Mouse (Mus musculus) stomach, postnatal 0 days (tissue): ENCODE measurements at regions not wholly inside any gene's neighbourhood (a gene's known extent, or its start where the extent isn't known, plus 50 kb on each side); places are given as distances from the start of the nearest gene placed in this dataset.

Source experiments
- ATAC-seq: fragments of 200-750 bp; cut with Nextera tagmentation; 2 replicates; pipeline ENCODE4 v1.8.0; 2017; ENCODE audit not compliant: low FRiP score, low TSS enrichment
- DNase-seq: peaks from one replicate; pipeline ENCODE4 v3.0.0-alpha.2; 2016; ENCODE audit warnings: low spot score
- H3K27ac ChIP-seq: fragments of 300-500 bp; sonication (generic); replicated peaks from 2 replicates; pipeline ENCODE4 v1.5.1; 2014; ENCODE audit warnings: mild to moderate bottlenecking, control low read depth
- H3K27me3 ChIP-seq: fragments of 300-500 bp; sonication (generic); 2 replicates; pipeline ENCODE4 v1.6.1; 2014; ENCODE audit warnings: low read length; ENCODE audit not compliant: control insufficient read depth, insufficient read depth
- H3K36me3 ChIP-seq: fragments of 300-500 bp; sonication (generic); 2 replicates; pipeline ENCODE4 v1.6.1; 2014; ENCODE audit warnings: low read length, mixed read lengths; ENCODE audit not compliant: control insufficient read depth, insufficient read depth
- H3K4me1 ChIP-seq: fragments of 300-500 bp; sonication (generic); replicated peaks from 2 replicates; pipeline ENCODE4 v1.6.1; 2014; ENCODE audit warnings: antibody characterized with exemption; ENCODE audit not compliant: control insufficient read depth, insufficient read depth
- H3K4me2 ChIP-seq: fragments of 300-500 bp; sonication (generic); replicated peaks from 2 replicates; pipeline ENCODE4 v1.6.1; 2014; ENCODE audit warnings: low read depth, mild to moderate bottlenecking, control low read depth, moderate library complexity
- H3K4me3 ChIP-seq: fragments of 300-500 bp; sonication (generic); 2 replicates; pipeline ENCODE4 v1.5.1; 2014; ENCODE audit warnings: low read depth, low read length, control low read depth
- H3K9ac ChIP-seq: fragments of 300-500 bp; sonication (generic); 2 replicates; pipeline ENCODE4 v1.6.1; 2014; ENCODE audit warnings: mild to moderate bottlenecking, low read length, control low read depth, mixed read lengths
- H3K9me3 ChIP-seq: fragments of 300-500 bp; sonication (generic); 2 replicates; pipeline ENCODE4 v1.6.1; 2016; ENCODE audit warnings: low read length; ENCODE audit not compliant: control insufficient read depth
- CTCF ChIP-seq: IDR thresholded peaks from 2 replicates; pipeline ENCODE4 v1.5.1; 2016; ENCODE audit warnings: antibody characterized with exemption, low read depth, mild to moderate bottlenecking, moderate library complexity
- EP300 ChIP-seq: optimal IDR thresholded peaks from 2 replicates; pipeline ENCODE3; 2016; ENCODE audit warnings: antibody characterized with exemption
- WGBS: fragments of 180-500 bp; shearing (Covaris S2); extraction: QIAGEN DNeasy Blood & Tissue Kit; methylation state at CpG from one replicate; pipeline ENCODE4 v1.1.7; 2014; 5-methylcytosine and 5-hydroxymethylcytosine counted together

DNA sequence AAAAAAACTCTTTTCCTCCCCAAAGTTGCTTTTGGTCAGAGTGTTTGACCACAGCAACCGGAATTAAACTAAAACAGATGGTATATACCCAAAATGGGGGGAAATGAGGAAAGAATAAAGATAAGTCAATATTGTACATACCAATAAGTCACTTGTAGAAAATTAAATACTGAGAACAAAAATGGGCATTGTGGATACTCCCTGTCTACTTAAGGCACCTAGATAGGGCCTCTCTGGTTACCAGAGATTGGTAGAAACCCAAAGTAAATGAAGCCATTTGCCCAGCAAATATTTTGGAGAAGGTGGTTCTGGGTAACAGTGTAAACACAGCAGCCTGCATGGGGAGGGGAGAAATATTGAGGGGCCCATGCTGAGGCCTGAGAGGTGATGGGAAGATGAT, 237.3 kb downstream of the Wdr11 start:
- Histone ChIP-seq H3K4me1 (no peaks in the 10 kb centered on the region), H3K4me3 (no peak overlapping the region), H3K9me3 (no peaks in the 10 kb centered on the region), H3K9ac (no peak overlapping the region), H3K36me3 (no peaks in the 10 kb centered on the region), H3K4me2 (no peak overlapping the region), H3K27me3 (no peaks in the 10 kb centered on the region), H3K27ac (no peak overlapping the region)
- ATAC-seq, result no peak
- TF ChIP-seq CTCF (no peak), EP300 (no peak)
- DNase-seq, result no peak
- WGBS, result 66% methylated on average over 1 of the region's 1 CpGs

DNA sequence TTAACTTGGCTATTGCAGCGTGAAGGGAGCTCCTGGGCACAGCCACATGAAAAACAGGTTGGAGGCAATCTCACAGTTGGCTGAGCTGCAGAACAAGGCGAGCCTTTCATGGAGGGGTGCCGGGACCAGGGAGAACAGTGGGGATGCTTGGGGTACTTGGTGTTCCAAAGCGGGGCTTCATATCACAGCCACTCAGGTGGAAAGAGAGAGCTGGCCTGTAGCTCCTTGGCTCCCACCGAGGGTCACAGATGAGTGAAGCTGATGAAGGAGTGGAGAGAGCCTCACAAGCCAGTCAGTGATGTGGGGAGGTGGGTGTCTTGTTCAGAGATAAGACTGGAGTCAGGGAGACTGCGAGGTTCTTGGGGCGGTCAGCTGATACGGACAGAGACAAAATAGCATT, 241.2 kb downstream of the Wdr11 start:
- Histone ChIP-seq H3K27ac (no peak overlapping the region), H3K4me2 (no peak overlapping the region), H3K4me3 (no peak overlapping the region), H3K36me3 (no peaks in the 10 kb centered on the region), H3K9me3 (no peaks in the 10 kb centered on the region), H3K4me1 (no peaks in the 10 kb centered on the region), H3K27me3 (no peaks in the 10 kb centered on the region), H3K9ac (no peak overlapping the region)
- 88% methylated on average over 8 of the region's 8 CpGs for WGBS
- no peak for DNase-seq
- ATAC-seq, result no peak
- TF ChIP-seq EP300 (no peak), CTCF (no peak)

DNA sequence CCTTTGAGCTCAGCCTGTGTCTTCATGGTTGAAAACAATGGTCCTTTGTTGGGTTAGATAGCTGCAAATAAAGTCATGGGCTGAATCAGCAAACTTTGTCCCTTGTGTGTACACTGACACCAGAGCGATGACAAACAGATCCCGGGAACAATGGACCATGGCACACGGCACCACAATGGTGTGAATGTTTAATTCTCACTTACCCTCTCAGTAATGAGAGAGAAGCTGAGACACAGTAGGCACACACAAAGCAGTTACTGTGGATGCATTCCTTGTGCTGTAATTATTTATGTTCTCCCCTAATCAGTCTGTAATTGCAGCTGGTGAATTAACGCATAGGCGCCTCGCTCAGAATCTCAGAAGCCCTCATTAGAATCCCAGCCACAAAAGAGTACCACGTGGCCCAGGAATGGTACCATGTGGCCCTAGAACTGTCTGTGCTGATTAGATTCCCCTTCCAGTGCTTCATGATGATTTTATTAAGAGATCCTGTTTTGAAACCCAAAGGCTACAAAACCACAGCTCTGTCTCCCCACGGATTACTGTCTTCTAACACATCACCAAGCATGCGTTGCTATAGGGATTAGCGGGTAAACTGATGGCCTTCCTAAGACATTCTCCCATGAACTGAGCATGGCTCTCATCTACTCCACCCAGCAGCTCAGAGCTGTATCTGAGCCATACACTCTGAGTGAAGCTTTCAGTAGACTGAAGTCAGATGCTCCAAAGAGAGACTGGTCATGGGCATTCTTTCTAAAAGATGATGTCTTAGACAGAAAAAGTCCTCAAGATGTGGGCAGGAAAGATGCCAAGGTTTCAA, 250.8 kb downstream of the Wdr11 start:
- no peaks in the 10 kb centered on the region for H3K9me3 ChIP-seq
- no peak overlapping the region for H3K9ac ChIP-seq
- no peak overlapping the region for H3K4me2 ChIP-seq
- no peaks in the 10 kb centered on the region for H3K4me1 ChIP-seq
- no peak overlapping the region for H3K27ac ChIP-seq
- WGBS, result 72% methylated on average over 10 of the region's 10 CpGs
- DNase-seq, result no peak
- no peak overlapping the region for H3K4me3 ChIP-seq
- H3K27me3 ChIP-seq, result no peaks in the 10 kb centered on the region
- no peaks in the 10 kb centered on the region for H3K36me3 ChIP-seq
- ATAC-seq, result no peak
- TF ChIP-seq EP300, result no peak
- TF ChIP-seq CTCF, result no peak

DNA sequence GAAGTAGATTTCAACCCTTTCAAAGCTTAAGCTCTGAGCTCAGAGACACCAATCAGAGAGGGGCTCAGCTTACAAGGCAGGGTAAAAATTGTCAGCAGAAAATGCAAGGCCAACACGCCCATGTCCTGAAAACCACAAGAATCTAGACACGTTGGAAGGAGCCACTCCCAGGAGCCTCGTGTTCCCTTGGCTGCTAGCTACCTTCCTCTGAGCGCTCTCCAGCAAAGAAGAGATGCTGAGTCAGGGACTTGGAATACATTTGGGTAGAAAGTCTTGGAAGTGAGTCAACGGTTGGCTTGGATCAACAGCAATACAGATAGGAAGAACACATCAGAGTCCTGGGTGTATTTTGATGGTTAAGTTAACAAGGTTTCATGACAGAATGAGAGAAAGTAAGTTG, 255.5 kb downstream of the Wdr11 start:
- Histone ChIP-seq H3K27me3 (no peaks in the 10 kb centered on the region), H3K27ac (no peak overlapping the region), H3K4me3 (no peak overlapping the region), H3K36me3 (no peaks in the 10 kb centered on the region), H3K4me1 (no peaks in the 10 kb centered on the region), H3K9me3 (no peaks in the 10 kb centered on the region), H3K4me2 (no peak overlapping the region), H3K9ac (no peak overlapping the region)
- whole genome bisulfite sequencing, result 32% methylated on average over 5 of the region's 5 CpGs
- ATAC-seq (no peak), DNase-seq (peak; percentile 42)
- TF ChIP-seq EP300 (no peak), CTCF (no peak)

DNA sequence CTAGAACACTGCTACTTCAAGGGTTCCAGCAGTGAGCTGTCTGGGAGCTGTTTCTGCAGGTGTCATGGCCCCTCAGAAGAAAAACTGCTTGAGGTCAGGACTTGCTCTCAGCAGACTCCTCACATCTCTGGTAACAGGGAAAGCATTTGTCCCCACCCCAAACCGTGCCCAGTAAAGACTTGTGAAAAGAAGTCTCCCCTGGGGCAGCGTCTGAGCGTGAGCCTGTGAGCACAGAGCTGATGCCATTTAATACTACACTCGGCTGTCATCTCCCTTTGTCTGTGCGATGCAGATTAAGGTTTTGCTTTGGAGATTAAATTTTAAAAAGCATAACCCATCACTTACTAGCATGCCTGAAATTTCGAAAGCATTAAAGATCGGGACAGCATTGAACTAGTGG, 261.9 kb downstream of the Wdr11 start:
- ATAC-seq (no peak), DNase-seq (no peak)
- H3K27me3 ChIP-seq, result no peaks in the 10 kb centered on the region
- H3K4me2 ChIP-seq, result no peak overlapping the region
- no peak overlapping the region for H3K4me3 ChIP-seq
- no peaks in the 10 kb centered on the region for H3K36me3 ChIP-seq
- no peak overlapping the region for H3K9ac ChIP-seq
- H3K9me3 ChIP-seq, result no peaks in the 10 kb centered on the region
- TF ChIP-seq CTCF, result no peak
- no peak for TF ChIP-seq EP300
- no peak overlapping the region for H3K27ac ChIP-seq
- WGBS, result 61% methylated on average over 7 of the region's 7 CpGs
- no peaks in the 10 kb centered on the region for H3K4me1 ChIP-seq

DNA sequence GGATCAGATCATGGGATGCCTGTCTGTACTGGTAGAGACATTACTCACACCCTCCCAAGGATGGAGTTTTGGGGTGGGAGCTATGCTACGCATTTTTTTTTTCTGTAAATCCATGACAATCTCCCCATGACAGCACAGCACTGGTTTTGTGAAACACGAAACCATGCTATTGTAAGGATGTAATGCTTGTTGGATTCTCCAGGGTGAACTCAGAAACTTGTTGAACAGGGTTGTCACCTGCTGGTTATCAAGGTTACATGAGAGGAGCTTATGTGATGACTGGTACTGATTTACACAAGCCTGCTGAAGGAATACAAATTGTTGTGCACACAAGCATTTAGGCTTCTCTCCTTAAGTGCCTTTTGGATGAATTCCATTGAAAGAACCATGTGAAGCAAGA, 263.3 kb downstream of the Wdr11 start:
- no peak overlapping the region for H3K9ac ChIP-seq
- no peak for TF ChIP-seq CTCF
- TF ChIP-seq EP300, result no peak
- H3K4me1 ChIP-seq, result no peaks in the 10 kb centered on the region
- ATAC-seq (no peak), DNase-seq (no peak)
- H3K36me3 ChIP-seq, result no peaks in the 10 kb centered on the region
- no peaks in the 10 kb centered on the region for H3K9me3 ChIP-seq
- H3K4me3 ChIP-seq, result no peak overlapping the region
- no peak overlapping the region for H3K4me2 ChIP-seq
- no peak overlapping the region for H3K27ac ChIP-seq
- H3K27me3 ChIP-seq, result no peaks in the 10 kb centered on the region
- WGBS, result 58% methylated on average over 2 of the region's 2 CpGs
